Mouse (Mus musculus) heart, embryonic 16.5 days (tissue): ENCODE measurements around the gene Sinhcaf. TPM values are rescaled to one million over a fixed set of nuclear protein-coding genes. Genes with fewer than 3 reads are reported as not detected.
"Not testable (repeated sequence)": the region's sequence is repeated elsewhere in the genome, so short reads cannot be mapped to it uniquely, and the experiment has no call there.

Experiments used
- ATAC-seq: fragments of 200-750 bp; cut with Nextera tagmentation; replicated peaks from 2 replicates; pipeline ENCODE4 v1.8.0; 2017; ENCODE audit warnings: moderate number of reproducible peaks; ENCODE audit not compliant: insufficient read depth, low FRiP score; ENCODE audit errors: extremely low read depth
- H3K27ac ChIP-seq: fragments of 300-500 bp; sonication (generic); 2 replicates; pipeline ENCODE4 v1.5.1; 2014; ENCODE audit warnings: mild to moderate bottlenecking, low read length, control low read depth, moderate library complexity
- H3K27me3 ChIP-seq: fragments of 300-500 bp; sonication (generic); 2 replicates; pipeline ENCODE4 v1.6.1; 2014; ENCODE audit warnings: low read length, mixed read lengths; ENCODE audit not compliant: control insufficient read depth, insufficient read depth
- H3K36me3 ChIP-seq: fragments of 300-500 bp; sonication (generic); 2 replicates; pipeline ENCODE4 v1.6.1; 2014; ENCODE audit not compliant: control insufficient read depth, insufficient read depth
- H3K4me1 ChIP-seq: fragments of 300-500 bp; sonication (generic); 2 replicates; pipeline ENCODE4 v1.6.1; 2014; ENCODE audit warnings: low read length, mixed read lengths; ENCODE audit not compliant: control insufficient read depth, insufficient read depth
- H3K4me2 ChIP-seq: fragments of 300-500 bp; sonication (generic); 2 replicates; pipeline ENCODE4 v1.6.1; 2014; ENCODE audit warnings: low read depth, mild to moderate bottlenecking, control low read depth, low read length
- H3K4me3 ChIP-seq: fragments of 300-500 bp; sonication (generic); 2 replicates; pipeline ENCODE4 v1.5.1; 2014; ENCODE audit warnings: mild to moderate bottlenecking, control low read depth, low read length
- H3K9ac ChIP-seq: fragments of 300-500 bp; sonication (generic); 2 replicates; pipeline ENCODE4 v1.6.1; 2014; ENCODE audit warnings: low read length, control low read depth
- H3K9me3 ChIP-seq: fragments of 300-500 bp; sonication (generic); replicated peaks from 2 replicates; pipeline ENCODE4 v1.6.1; 2016; ENCODE audit warnings: low read length; ENCODE audit not compliant: control insufficient read depth
- WGBS: fragments of 180-500 bp; shearing (Covaris S2); extraction: QIAGEN DNeasy Blood & Tissue Kit; methylation state at CpG from one replicate; pipeline ENCODE4 v1.1.7; 2014; 5-methylcytosine and 5-hydroxymethylcytosine counted together
- polyA plus RNA-seq: library from polyadenylated mRNA; unstranded; fragments of >200 nt; fragmentation: Nextera tagmentation; extraction: Ambion mirVana; gene quantifications from 2 replicates; pipeline ENCODE4 v1.2.1, GENCODE M21; 2015

The Sinhcaf gene
- polyA plus RNA-seq, result 54.4 and 56.3 TPM in 2 replicates

GRCm38 (mm10) chr6:148946409-148946742 lies at the start of gene Sinhcaf:
Gene Sinhcaf (minus strand): TSS chr6:148946467.
- Histone ChIP-seq H3K4me3 (peak within 1 kb of the TSS; percentile 95), H3K9me3 (no peaks in the 10 kb centered on the region), H3K27me3 (no peaks in the 10 kb centered on the region), H3K27ac (peak within 1 kb of the TSS; percentile 93), H3K9ac (peak within 1 kb of the TSS; percentile 92), H3K36me3 (no peaks in the 10 kb centered on the region), H3K4me1 (peaks cover 4% of the 10 kb centered on the region), H3K4me2 (peak within 1 kb of the TSS; percentile 90)
- under 1% methylated on average over 47 of the region's 47 CpGs for WGBS
- ATAC-seq, result peak; percentile 86

- no peak overlapping the region for H3K4me3 ChIP-seq
- H3K36me3 ChIP-seq, result peaks cover 11% of the 10 kb centered on the region
- H3K4me1 ChIP-seq, result 0 out of 2 replicates have a peak, but pooled peaks cover 2% of the 10 kb centered on the region
- no peak overlapping the region for H3K9ac ChIP-seq
- ATAC-seq, result no peak
- no peaks in the 10 kb centered on the region for H3K27me3 ChIP-seq
- H3K27ac ChIP-seq, result no peak overlapping the region
- no peaks in the 10 kb centered on the region for H3K9me3 ChIP-seq
- no peak overlapping the region for H3K4me2 ChIP-seq
- WGBS, result 66% methylated on average over 5 of the region's 5 CpGs
Measured at GRCm38 (mm10) chr6:148994327-148994999, 48.2 kb upstream of the Sinhcaf start.

- peaks cover 7% of the 10 kb centered on the region for H3K36me3 ChIP-seq
- H3K9ac ChIP-seq, result no peak overlapping the region
- no peak overlapping the region for H3K27ac ChIP-seq
- 0 out of 2 replicates have a peak, but pooled peaks cover 2% of the 10 kb centered on the region for H3K4me1 ChIP-seq
- WGBS, result 36% methylated on average over 9 of the region's 9 CpGs
- no peak overlapping the region for H3K4me2 ChIP-seq
- H3K4me3 ChIP-seq, result no peak overlapping the region
- H3K9me3 ChIP-seq, result no peaks in the 10 kb centered on the region
- ATAC-seq, result peak; percentile 63
- H3K27me3 ChIP-seq, result no peaks in the 10 kb centered on the region
Measured at GRCm38 (mm10) chr6:148993117-148994077, 47.1 kb upstream of the Sinhcaf start.

- H3K9me3 ChIP-seq, result no peaks in the 10 kb centered on the region
- H3K27ac ChIP-seq, result no peak overlapping the region
- peaks cover 4% of the 10 kb centered on the region for H3K36me3 ChIP-seq
- no peak overlapping the region for H3K9ac ChIP-seq
- ATAC-seq, result no peak
- H3K4me1 ChIP-seq, result 0 out of 2 replicates have a peak, but pooled peaks cover 2% of the 10 kb centered on the region
- H3K27me3 ChIP-seq, result no peaks in the 10 kb centered on the region
- WGBS, result 62% methylated on average over 4 of the region's 4 CpGs
- no peak overlapping the region for H3K4me2 ChIP-seq
- no peak overlapping the region for H3K4me3 ChIP-seq
Measured at GRCm38 (mm10) chr6:148992373-148993116, 46.3 kb upstream of the Sinhcaf start.

- ATAC-seq, result no peak
- H3K9ac ChIP-seq, result no peak overlapping the region
Measured at GRCm38 (mm10) chr6:148991660-148992372, 45.5 kb upstream of the Sinhcaf start.

GRCm38 (mm10) chr6:148989792-148990491 lies 43.7 kb upstream of the Sinhcaf start:
- not testable (repeated sequence) for ATAC-seq, H3K4me3 ChIP-seq, H3K4me2 ChIP-seq, H3K9me3 ChIP-seq, H3K27ac ChIP-seq, H3K4me1 ChIP-seq, H3K9ac ChIP-seq, H3K27me3 ChIP-seq, H3K36me3 ChIP-seq
- WGBS, result 62% methylated on average over 1 of the region's 3 CpGs

More at GRCm38 (mm10) chr6:148991660-148992372, 45.5 kb upstream of the Sinhcaf start:
- Histone ChIP-seq H3K4me3 (no peak overlapping the region), H3K27me3 (no peaks in the 10 kb centered on the region), H3K27ac (no peak overlapping the region), H3K9me3 (no peaks in the 10 kb centered on the region), H3K36me3 (peaks cover 4% of the 10 kb centered on the region), H3K4me1 (0 out of 2 replicates have a peak, but pooled peaks cover 2% of the 10 kb centered on the region), H3K4me2 (no peak overlapping the region)
- 60% methylated on average over 6 of the region's 6 CpGs for WGBS

GRCm38 (mm10) chr6:148986003-148986402 lies 39.7 kb upstream of the Sinhcaf start:
- WGBS, result 86% methylated on average over 4 of the region's 4 CpGs
- no peaks in the 10 kb centered on the region for H3K36me3 ChIP-seq
- no peaks in the 10 kb centered on the region for H3K27me3 ChIP-seq
- no peak overlapping the region for H3K9ac ChIP-seq
- H3K4me2 ChIP-seq, result no peak overlapping the region
- H3K4me1 ChIP-seq, result no peaks in the 10 kb centered on the region
- H3K27ac ChIP-seq, result no peak overlapping the region
- ATAC-seq, result no peak
- no peaks in the 10 kb centered on the region for H3K9me3 ChIP-seq
- H3K4me3 ChIP-seq, result no peak overlapping the region

- no peaks in the 10 kb centered on the region for H3K4me1 ChIP-seq
- no peaks in the 10 kb centered on the region for H3K27me3 ChIP-seq
- ATAC-seq, result no peak
- no peaks in the 10 kb centered on the region for H3K36me3 ChIP-seq
- WGBS, result 59% methylated on average over 2 of the region's 3 CpGs
- H3K4me3 ChIP-seq, result no peak overlapping the region
- H3K9ac ChIP-seq, result no peak overlapping the region
- no peak overlapping the region for H3K27ac ChIP-seq
- no peak overlapping the region for H3K4me2 ChIP-seq
- 0 out of 2 replicates have a peak, but pooled peaks cover 4% of the 10 kb centered on the region for H3K9me3 ChIP-seq
Measured at GRCm38 (mm10) chr6:148980495-148980894, 34.2 kb upstream of the Sinhcaf start.
